Mouse (Mus musculus): ENCODE results near the gene Ap4b1. TPM values are rescaled to one million over a fixed set of nuclear protein-coding genes. Genes with fewer than 3 reads are reported as not detected.

The Ap4b1 gene
- polyA plus RNA-seq, 1 experiment from 2014 or later, result 14.1 TPM

DNA sequence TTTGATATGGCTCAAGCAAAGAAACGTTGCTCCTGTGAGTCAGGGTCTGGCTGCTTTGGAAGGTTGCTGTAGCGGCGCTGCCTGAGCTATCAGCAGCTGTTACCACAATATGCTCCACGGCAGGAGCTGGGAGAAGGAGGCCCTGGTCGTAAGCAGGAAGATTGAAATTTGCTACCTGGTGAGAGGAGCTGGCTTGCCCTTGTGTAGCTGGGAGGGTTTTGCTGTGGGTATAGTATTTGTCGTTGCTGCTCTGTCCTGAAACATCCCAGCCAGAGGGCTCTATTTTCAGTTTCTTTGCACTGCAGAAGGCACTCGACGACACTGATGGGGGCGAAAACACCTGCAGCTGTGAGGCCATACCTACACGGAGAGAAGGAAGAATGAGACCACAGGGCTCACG, 31.4 kb upstream of the Ap4b1 start:
- no peak overlapping the region for H3K4me3 ChIP-seq (ENCODE audit: low read depth, low read length)
- DNase-seq (no peak), ATAC-seq (no peak)
- H3K4me2 ChIP-seq (ENCODE audit: low read depth, low read length), result no peak overlapping the region
- no peaks in the 10 kb centered on the region for H3K27me3 ChIP-seq (ENCODE audit: insufficient read depth, low read length)
- 80% methylated on average over 11 of the region's 11 CpGs for WGBS (ENCODE audit: insufficient replicate concordance)
- H3K36me3 ChIP-seq (replicated peaks; ENCODE audit: insufficient read depth, low read length), result peaks cover 52% of the 10 kb centered on the region
- H3K4me1 ChIP-seq (ENCODE audit: insufficient read depth), result peaks cover 36% of the 10 kb centered on the region
- H3K27ac ChIP-seq (ENCODE audit: low read depth), result no peak overlapping the region
- no peak overlapping the region for H3K9ac ChIP-seq (replicated peaks)
- TF ChIP-seq CTCF (IDR thresholded peaks at IDR 0.05; ENCODE audit: low read depth), result no peak
- TF ChIP-seq EP300 (IDR thresholded peaks at IDR 0.05; ENCODE audit: low read depth), result no peak
- H3K9me3 ChIP-seq (ENCODE audit: low read length), result no peaks in the 10 kb centered on the region

- peaks cover 36% of the 10 kb centered on the region for H3K4me1 ChIP-seq (ENCODE audit: insufficient read depth)
- no peak overlapping the region for H3K27ac ChIP-seq (ENCODE audit: low read depth)
- no peak for ATAC-seq
- TF ChIP-seq CTCF (IDR thresholded peaks at IDR 0.05; ENCODE audit: low read depth) (no peak), EP300 (IDR thresholded peaks at IDR 0.05; ENCODE audit: low read depth) (no peak)
- H3K9me3 ChIP-seq (ENCODE audit: low read length), result no peaks in the 10 kb centered on the region
- no peak overlapping the region for H3K9ac ChIP-seq (replicated peaks)
- no peak overlapping the region for H3K4me3 ChIP-seq (ENCODE audit: low read depth, low read length)
- WGBS (ENCODE audit: insufficient replicate concordance), result 52% methylated on average over 6 of the region's 6 CpGs
- no peak for DNase-seq
- no peaks in the 10 kb centered on the region for H3K27me3 ChIP-seq (ENCODE audit: insufficient read depth, low read length)
- peaks cover 46% of the 10 kb centered on the region for H3K36me3 ChIP-seq (replicated peaks; ENCODE audit: insufficient read depth, low read length)
- H3K4me2 ChIP-seq (ENCODE audit: low read depth, low read length), result peak overlapping the region; percentile 15; the same call in 1 of the 2 replicates
Measured at GRCm38 (mm10) chr3:103778660-103779059, 30.7 kb upstream of the Ap4b1 start.

GRCm38 (mm10) chr3:103779183-103779582, 30.1 kb upstream of the Ap4b1 start:
- Histone ChIP-seq H3K27me3 (ENCODE audit: insufficient read depth, low read length) (no peaks in the 10 kb centered on the region), H3K36me3 (replicated peaks; ENCODE audit: insufficient read depth, low read length) (peaks cover 44% of the 10 kb centered on the region), H3K4me2 (ENCODE audit: low read depth, low read length) (peak overlapping the region; percentile 15; the same call in 1 of the 2 replicates), H3K9me3 (ENCODE audit: low read length) (no peaks in the 10 kb centered on the region), H3K4me1 (ENCODE audit: insufficient read depth) (peaks cover 41% of the 10 kb centered on the region), H3K4me3 (ENCODE audit: low read depth, low read length) (no peak overlapping the region), H3K9ac (replicated peaks) (no peak overlapping the region), H3K27ac (ENCODE audit: low read depth) (no peak overlapping the region)
- 53% methylated on average over 7 of the region's 7 CpGs for WGBS (ENCODE audit: insufficient replicate concordance)
- DNase-seq (no peak), ATAC-seq (no peak)
- TF ChIP-seq EP300 (IDR thresholded peaks at IDR 0.05; ENCODE audit: low read depth) (no peak), CTCF (IDR thresholded peaks at IDR 0.05; ENCODE audit: low read depth) (no peak)

DNA sequence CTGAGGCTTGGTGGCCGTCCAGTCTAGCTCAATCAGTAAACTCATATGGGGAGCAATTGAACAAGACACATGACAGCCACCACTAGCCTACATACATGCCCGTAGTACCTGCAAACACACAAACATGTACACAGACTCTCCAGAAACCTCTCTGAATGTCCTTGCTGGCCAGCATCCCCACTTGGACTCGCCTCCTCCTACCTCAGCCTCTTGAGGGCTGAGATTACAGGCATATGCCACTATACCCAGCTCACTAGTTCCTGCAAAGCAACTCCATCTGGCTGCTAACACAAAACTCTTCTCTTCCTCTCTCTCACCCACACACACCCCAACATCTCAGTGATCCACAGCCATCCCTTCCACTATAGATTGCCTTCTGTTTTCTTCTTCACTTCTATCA, 29.0 kb upstream of the Ap4b1 start:
- 77% methylated on average over 3 of the region's 3 CpGs for WGBS (ENCODE audit: insufficient replicate concordance)
- Histone ChIP-seq H3K9me3 (ENCODE audit: low read length) (no peaks in the 10 kb centered on the region), H3K4me1 (ENCODE audit: insufficient read depth) (peaks cover 49% of the 10 kb centered on the region), H3K4me2 (ENCODE audit: low read depth, low read length) (no peak overlapping the region), H3K36me3 (replicated peaks; ENCODE audit: insufficient read depth, low read length) (peaks cover 38% of the 10 kb centered on the region), H3K9ac (replicated peaks) (no peak overlapping the region), H3K27ac (ENCODE audit: low read depth) (no peak overlapping the region), H3K27me3 (ENCODE audit: insufficient read depth, low read length) (no peaks in the 10 kb centered on the region), H3K4me3 (ENCODE audit: low read depth, low read length) (no peak overlapping the region)
- TF ChIP-seq CTCF (IDR thresholded peaks at IDR 0.05; ENCODE audit: low read depth) (no peak), EP300 (IDR thresholded peaks at IDR 0.05; ENCODE audit: low read depth) (no peak)
- ATAC-seq (no peak), DNase-seq (no peak)

DNA sequence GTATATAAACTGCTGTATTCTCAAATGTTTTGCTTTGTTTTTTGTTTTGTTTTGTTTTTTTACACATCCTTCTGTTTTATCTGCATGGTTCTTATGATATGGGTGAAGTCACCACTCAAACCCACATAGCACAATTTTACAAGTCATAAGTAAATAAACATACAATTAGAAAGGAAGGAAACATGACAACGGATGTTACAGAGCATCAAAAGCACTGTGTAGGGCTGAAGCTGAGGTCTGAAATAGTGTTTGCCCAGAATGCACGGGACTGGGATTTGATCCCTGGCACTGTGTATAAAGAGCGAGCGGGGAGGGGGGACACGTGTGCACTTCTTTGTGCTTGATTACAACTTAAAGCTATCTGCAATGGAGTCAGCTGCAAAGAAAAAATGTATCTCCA, 28.5 kb upstream of the Ap4b1 start:
- Histone ChIP-seq H3K36me3 (replicated peaks; ENCODE audit: insufficient read depth, low read length) (peaks cover 33% of the 10 kb centered on the region), H3K27me3 (ENCODE audit: insufficient read depth, low read length) (no peaks in the 10 kb centered on the region), H3K9me3 (ENCODE audit: low read length) (no peaks in the 10 kb centered on the region), H3K9ac (replicated peaks) (no peak overlapping the region), H3K4me2 (ENCODE audit: low read depth, low read length) (no peak overlapping the region), H3K27ac (ENCODE audit: low read depth) (no peak overlapping the region), H3K4me1 (ENCODE audit: insufficient read depth) (peaks cover 52% of the 10 kb centered on the region), H3K4me3 (ENCODE audit: low read depth, low read length) (no peak overlapping the region)
- DNase-seq (no peak), ATAC-seq (no peak)
- TF ChIP-seq CTCF (IDR thresholded peaks at IDR 0.05; ENCODE audit: low read depth), result no peak
- TF ChIP-seq EP300 (IDR thresholded peaks at IDR 0.05; ENCODE audit: low read depth), result no peak
- WGBS (ENCODE audit: insufficient replicate concordance), result 72% methylated on average over 5 of the region's 5 CpGs

GRCm38 (mm10) chr3:103782844-103783609, 26.3 kb upstream of the Ap4b1 start:
- H3K9me3 ChIP-seq (ENCODE audit: low read length), result no peaks in the 10 kb centered on the region
- no peak for DNase-seq
- no peak overlapping the region for H3K9ac ChIP-seq (replicated peaks)
- no peak overlapping the region for H3K4me2 ChIP-seq (ENCODE audit: low read depth, low read length)
- peaks cover 67% of the 10 kb centered on the region for H3K4me1 ChIP-seq (ENCODE audit: insufficient read depth)
- no peak for ATAC-seq
- H3K36me3 ChIP-seq (replicated peaks; ENCODE audit: insufficient read depth, low read length), result peaks cover 14% of the 10 kb centered on the region
- H3K27ac ChIP-seq (ENCODE audit: low read depth), result no peak overlapping the region
- no peaks in the 10 kb centered on the region for H3K27me3 ChIP-seq (ENCODE audit: insufficient read depth, low read length)
- no peak overlapping the region for H3K4me3 ChIP-seq (ENCODE audit: low read depth, low read length)
- 46% methylated on average over 4 of the region's 4 CpGs for WGBS (ENCODE audit: insufficient replicate concordance)
- no peak for TF ChIP-seq EP300 (IDR thresholded peaks at IDR 0.05; ENCODE audit: low read depth)
- no peak for TF ChIP-seq CTCF (IDR thresholded peaks at IDR 0.05; ENCODE audit: low read depth)

Measured in liver, postnatal 0 days (tissue).